23 mouse cellular contexts compared by ENCODE assay signal in the genomic region with DNA sequence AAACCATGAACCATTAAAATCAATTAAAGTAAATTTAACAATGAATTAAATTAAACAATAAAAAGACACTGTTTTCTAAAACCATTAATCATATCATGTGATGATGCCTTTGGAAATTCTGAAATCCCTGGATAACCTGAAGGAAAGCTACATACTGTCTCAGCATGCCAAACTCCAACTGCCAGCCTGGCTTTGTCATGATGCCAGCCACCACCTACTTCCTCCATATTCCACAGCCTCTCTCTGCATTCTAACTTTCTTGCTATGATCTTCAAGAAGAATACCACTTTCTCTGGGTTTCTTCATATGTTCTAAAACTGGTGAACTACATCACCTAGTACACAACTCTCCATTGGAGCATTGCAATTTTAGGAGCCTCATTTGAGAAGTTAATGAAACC.
DNase-seq lines count a peak whose midpoint lies in the region; ATAC-seq and TF ChIP-seq lines count a peak whose summit lies in the region.
"Had no signal": no experiment of that assay in that cellular context is flagged by ENCODE, and none has a peak within 500 bp of the region (broad histone marks: within the 10 kb centered on the region; RNA-seq: fewer than 3 reads in every experiment).

No protein-coding gene starts in this region.

- no peaks in the 10 kb centered on the region for H3K36me3 ChIP-seq in midbrain, embryonic 11.5 days (ENCODE audit: control insufficient read depth, insufficient read depth, low read length)
- H3K36me3 ChIP-seq in intestine, embryonic 16.5 days (ENCODE audit: control insufficient read depth, insufficient read depth, low read length), result no peaks in the 10 kb centered on the region
- H3K36me3 ChIP-seq: forebrain, embryonic 10.5 days; heart, embryonic 10.5 days; hindbrain, embryonic 15.5 days; limb, embryonic 12.5 days; midbrain, embryonic 10.5 days; neural tube, embryonic 15.5 days had no signal

- H3K27ac ChIP-seq in left cerebral cortex, adult 2 months, result no peak overlapping the region
- no peak overlapping the region for H3K27ac ChIP-seq in midbrain, embryonic 11.5 days (ENCODE audit: low read depth, low read length)
- no peak overlapping the region for H3K27ac ChIP-seq in intestine, embryonic 16.5 days (ENCODE audit: low read length)
- H3K27ac ChIP-seq: forebrain, embryonic 10.5 days; heart, embryonic 10.5 days; hindbrain, embryonic 15.5 days; limb, embryonic 12.5 days; midbrain, embryonic 10.5 days; neural tube, embryonic 15.5 days; stomach, postnatal 0 days had no signal

- peak; percentile 5 to 16 for DNase-seq in cerebellum, postnatal 14 days
- peak; percentile 2 for DNase-seq in left cerebral cortex, adult 11 months (ENCODE audit: low spot score)
- no peak for DNase-seq in left cerebral cortex, postnatal 4 days
- peak; percentile 8 to 38 for DNase-seq in left cerebral cortex, adult 2 months (ENCODE audit: extremely low spot score in 1 of 2, low spot score in 2 of 2)
- peak; percentile 8 to 43 for DNase-seq in right cerebral cortex, postnatal 36 days (ENCODE audit: low spot score in 2 of 2)
- DNase-seq in midbrain, embryonic 11.5 days (ENCODE audit: low spot score, missing footprints), result no peak
- DNase-seq: adrenal gland, postnatal 14 days; cerebellum, adult 9-11 months; gastrocnemius, postnatal 10 days; kidney, adult 9 months; kidney, postnatal 14 days; liver, postnatal 0 days had no signal

- no peaks in the 10 kb centered on the region for H3K27me3 ChIP-seq in midbrain, embryonic 11.5 days (ENCODE audit: control insufficient read depth, insufficient read depth, low read length)
- no peaks in the 10 kb centered on the region for H3K27me3 ChIP-seq in intestine, embryonic 16.5 days (replicated peaks; ENCODE audit: control insufficient read depth, insufficient read depth, low read length)
- H3K27me3 ChIP-seq: hindbrain, embryonic 15.5 days; limb, embryonic 12.5 days; neural tube, embryonic 15.5 days had no signal

- no peak overlapping the region for H3K9ac ChIP-seq in midbrain, embryonic 11.5 days (ENCODE audit: low read length)
- no peak overlapping the region for H3K9ac ChIP-seq in intestine, embryonic 16.5 days (ENCODE audit: low read depth, low read length)
- H3K9ac ChIP-seq: hindbrain, embryonic 15.5 days; limb, embryonic 12.5 days; liver, postnatal 0 days; neural tube, embryonic 15.5 days had no signal

- H3K9me3 ChIP-seq in midbrain, embryonic 11.5 days (ENCODE audit: control insufficient read depth, low read length), result no peaks in the 10 kb centered on the region
- H3K9me3 ChIP-seq in intestine, embryonic 16.5 days (ENCODE audit: control insufficient read depth, low read length), result no peaks in the 10 kb centered on the region
- H3K9me3 ChIP-seq: forebrain, embryonic 10.5 days; heart, embryonic 10.5 days; hindbrain, embryonic 15.5 days; limb, embryonic 12.5 days; midbrain, embryonic 10.5 days; neural tube, embryonic 15.5 days had no signal

- intact Hi-C loops in left cerebral cortex, postnatal 4 days (cut with DNase I), result no loop called here
- intact Hi-C loops in left cerebral cortex, adult 2 months (cut with DNase I), result loop anchor here (5.0 kb wide), 1 partner anchor 311 kb away; no protein-coding TSS in a partner anchor

- H3K4me2 ChIP-seq in midbrain, embryonic 11.5 days, result no peak overlapping the region
- H3K4me2 ChIP-seq in intestine, embryonic 16.5 days (ENCODE audit: low read depth, low read length), result no peak overlapping the region
- H3K4me2 ChIP-seq: hindbrain, embryonic 15.5 days; limb, embryonic 12.5 days; liver, embryonic 11.5 days; neural tube, embryonic 15.5 days had no signal

- no peak for ATAC-seq in cerebellum, adult (ENCODE audit: insufficient number of reproducible peaks, low FRiP score, low TSS enrichment)
- no peak for ATAC-seq in midbrain, embryonic 11.5 days (ENCODE audit: low FRiP score)
- ATAC-seq in intestine, embryonic 16.5 days, result no peak
- ATAC-seq: forebrain, embryonic 16.5 days; liver, postnatal 0 days had no signal

- H3K4me3 ChIP-seq in left cerebral cortex, adult 2 months, result no peak overlapping the region
- H3K4me3 ChIP-seq in midbrain, embryonic 11.5 days (ENCODE audit: low read depth, low read length), result no peak overlapping the region
- H3K4me3 ChIP-seq in intestine, embryonic 16.5 days (ENCODE audit: low read length), result no peak overlapping the region
- H3K4me3 ChIP-seq: forebrain, embryonic 10.5 days; heart, embryonic 10.5 days; hindbrain, embryonic 15.5 days; limb, embryonic 12.5 days; midbrain, embryonic 10.5 days; neural tube, embryonic 15.5 days had no signal

- no peaks in the 10 kb centered on the region for H3K4me1 ChIP-seq in midbrain, embryonic 11.5 days (ENCODE audit: control insufficient read depth, insufficient read depth, low read length)
- H3K4me1 ChIP-seq in intestine, embryonic 16.5 days (ENCODE audit: control insufficient read depth, insufficient read depth, low read length), result no peaks in the 10 kb centered on the region
- H3K4me1 ChIP-seq: heart, embryonic 10.5 days; hindbrain, embryonic 15.5 days; limb, embryonic 12.5 days; neural tube, embryonic 15.5 days had no signal

- no peak for TF ChIP-seq CTCF in left cerebral cortex, adult 2 months (IDR thresholded peaks at IDR 0.05)

Comparison
In these comparisons a context has a peak if more than half of its experiments do, and no peak if none do; other contexts are left out.
1. DNase-seq: peak in cerebellum, postnatal 14 days (2 of 2), left cerebral cortex, adult 11 months (single experiment), left cerebral cortex, adult 2 months (2 of 2) and right cerebral cortex, postnatal 36 days (2 of 2); none in left cerebral cortex, postnatal 4 days (single experiment) and midbrain, embryonic 11.5 days (single experiment).